Mouse (Mus musculus): ENCODE data around the gene Car3. TPM values are rescaled to one million over a fixed set of nuclear protein-coding genes. Genes with fewer than 3 reads are reported as not detected.

Car3 gene
- polyA plus RNA-seq, 1 experiment from 2014 or later = 138 TPM

GRCm38 (mm10) chr3:14879293-14879692, 16.0 kb downstream of the Car3 start:
- peak overlapping the region; percentile 59 for H3K9ac ChIP-seq (ENCODE audit: low read depth, low read length)
- H3K4me2 ChIP-seq (ENCODE audit: low read depth, low read length) = peak overlapping the region; percentile 69
- H3K36me3 ChIP-seq (ENCODE audit: control insufficient read depth, insufficient read depth) = no peaks in the 10 kb centered on the region
- H3K4me1 ChIP-seq (ENCODE audit: control insufficient read depth, low read depth, low read length) = peaks cover 60% of the 10 kb centered on the region
- WGBS (ENCODE audit: insufficient replicate concordance) = 42% methylated on average over 3 of the region's 3 CpGs
- peak; percentile 28 for ATAC-seq (ENCODE audit: low read depth)
- H3K27me3 ChIP-seq (ENCODE audit: control insufficient read depth, insufficient read depth, low read depth, low read length) = no peaks in the 10 kb centered on the region
- peak overlapping the region; percentile 99 for H3K27ac ChIP-seq (ENCODE audit: low read length)
- no peaks in the 10 kb centered on the region for H3K9me3 ChIP-seq (replicated peaks; ENCODE audit: control insufficient read depth, low read length)
- peak overlapping the region; percentile 37; the same call in 1 of the 2 replicates for H3K4me3 ChIP-seq (ENCODE audit: low read depth, low read length)

- Histone ChIP-seq H3K9me3 (replicated peaks; ENCODE audit: control insufficient read depth, low read length) (no peaks in the 10 kb centered on the region), H3K36me3 (ENCODE audit: control insufficient read depth, insufficient read depth) (no peaks in the 10 kb centered on the region), H3K4me2 (ENCODE audit: low read depth, low read length) (no peak overlapping the region), H3K4me3 (ENCODE audit: low read depth, low read length) (no peak overlapping the region), H3K27me3 (ENCODE audit: control insufficient read depth, insufficient read depth, low read depth, low read length) (no peaks in the 10 kb centered on the region), H3K4me1 (ENCODE audit: control insufficient read depth, low read depth, low read length) (peaks cover 64% of the 10 kb centered on the region), H3K27ac (ENCODE audit: low read length) (peak overlapping the region; percentile 87), H3K9ac (ENCODE audit: low read depth, low read length) (peak overlapping the region; percentile 51)
- 24% methylated on average over 2 of the region's 2 CpGs for WGBS (ENCODE audit: insufficient replicate concordance)
- no peak for ATAC-seq (ENCODE audit: low read depth)
Observed at GRCm38 (mm10) chr3:14880277-14880676, 17.0 kb downstream of the Car3 start.

- Histone ChIP-seq H3K9me3 (replicated peaks; ENCODE audit: control insufficient read depth, low read length) (no peaks in the 10 kb centered on the region), H3K27ac (ENCODE audit: low read length) (peak overlapping the region; percentile 81), H3K4me3 (ENCODE audit: low read depth, low read length) (no peak overlapping the region), H3K4me1 (ENCODE audit: control insufficient read depth, low read depth, low read length) (peaks cover 53% of the 10 kb centered on the region), H3K9ac (ENCODE audit: low read depth, low read length) (peak overlapping the region; percentile 52; the same call in 1 of the 2 replicates), H3K36me3 (ENCODE audit: control insufficient read depth, insufficient read depth) (no peaks in the 10 kb centered on the region), H3K4me2 (ENCODE audit: low read depth, low read length) (0 out of 2 replicates have a peak overlapping the region, but pooled peaks have one; percentile 17), H3K27me3 (ENCODE audit: control insufficient read depth, insufficient read depth, low read depth, low read length) (no peaks in the 10 kb centered on the region)
- no peak for ATAC-seq (ENCODE audit: low read depth)
Observed at GRCm38 (mm10) chr3:14882005-14882404, 18.7 kb downstream of the Car3 start.

GRCm38 (mm10) chr3:14882756-14883155, 19.4 kb downstream of the Car3 start:
- peak overlapping the region; percentile 52 for H3K9ac ChIP-seq (ENCODE audit: low read depth, low read length)
- ATAC-seq (ENCODE audit: low read depth) = no peak
- 19% methylated on average over 3 of the region's 3 CpGs for WGBS (ENCODE audit: insufficient replicate concordance)
- peaks cover 52% of the 10 kb centered on the region for H3K4me1 ChIP-seq (ENCODE audit: control insufficient read depth, low read depth, low read length)
- H3K4me2 ChIP-seq (ENCODE audit: low read depth, low read length) = peak overlapping the region; percentile 22; the same call in 1 of the 2 replicates
- no peak overlapping the region for H3K4me3 ChIP-seq (ENCODE audit: low read depth, low read length)
- peak overlapping the region; percentile 86 for H3K27ac ChIP-seq (ENCODE audit: low read length)
- H3K9me3 ChIP-seq (replicated peaks; ENCODE audit: control insufficient read depth, low read length) = no peaks in the 10 kb centered on the region
- no peaks in the 10 kb centered on the region for H3K27me3 ChIP-seq (ENCODE audit: control insufficient read depth, insufficient read depth, low read depth, low read length)
- H3K36me3 ChIP-seq (ENCODE audit: control insufficient read depth, insufficient read depth) = peaks cover 2% of the 10 kb centered on the region; the same call in 1 of the 2 replicates

- H3K9ac ChIP-seq (ENCODE audit: low read depth, low read length) = peak overlapping the region; percentile 32
- H3K27me3 ChIP-seq (ENCODE audit: control insufficient read depth, insufficient read depth, low read depth, low read length) = no peaks in the 10 kb centered on the region
- peak overlapping the region; percentile 63 for H3K4me2 ChIP-seq (ENCODE audit: low read depth, low read length)
- H3K9me3 ChIP-seq (replicated peaks; ENCODE audit: control insufficient read depth, low read length) = no peaks in the 10 kb centered on the region
- H3K27ac ChIP-seq (ENCODE audit: low read length) = peak overlapping the region; percentile 75
- H3K4me3 ChIP-seq (ENCODE audit: low read depth, low read length) = peak overlapping the region; percentile 42
- peaks cover 40% of the 10 kb centered on the region for H3K4me1 ChIP-seq (ENCODE audit: control insufficient read depth, low read depth, low read length)
- peaks cover 21% of the 10 kb centered on the region for H3K36me3 ChIP-seq (ENCODE audit: control insufficient read depth, insufficient read depth)
- ATAC-seq (ENCODE audit: low read depth) = no peak
Observed at GRCm38 (mm10) chr3:14884826-14885225, 21.5 kb downstream of the Car3 start.

GRCm38 (mm10) chr3:14886102-14887098, 23.1 kb downstream of the Car3 start, which contains the start of gene Car2:
TSS of gene Car2 (plus strand) at chr3:14886273.
- peak; percentile 93 for ATAC-seq (ENCODE audit: low read depth)
- Histone ChIP-seq H3K27ac (ENCODE audit: low read length) (peak within 1 kb of the TSS; percentile 99), H3K4me1 (ENCODE audit: control insufficient read depth, low read depth, low read length) (peaks cover 27% of the 10 kb centered on the region), H3K4me2 (ENCODE audit: low read depth, low read length) (peak within 1 kb of the TSS; percentile 70), H3K9ac (ENCODE audit: low read depth, low read length) (peak within 1 kb of the TSS; percentile 99), H3K36me3 (ENCODE audit: control insufficient read depth, insufficient read depth) (peaks cover 31% of the 10 kb centered on the region), H3K9me3 (replicated peaks; ENCODE audit: control insufficient read depth, low read length) (no peaks in the 10 kb centered on the region), H3K4me3 (ENCODE audit: low read depth, low read length) (peak within 1 kb of the TSS; percentile 95), H3K27me3 (ENCODE audit: control insufficient read depth, insufficient read depth, low read depth, low read length) (no peaks in the 10 kb centered on the region)
- WGBS (ENCODE audit: insufficient replicate concordance) = under 1% methylated on average over 87 of the region's 95 CpGs

- Histone ChIP-seq H3K9me3 (replicated peaks; ENCODE audit: control insufficient read depth, low read length) (no peaks in the 10 kb centered on the region), H3K4me2 (ENCODE audit: low read depth, low read length) (peak overlapping the region; percentile 70), H3K9ac (ENCODE audit: low read depth, low read length) (peak overlapping the region; percentile 99), H3K4me3 (ENCODE audit: low read depth, low read length) (peak overlapping the region; percentile 95), H3K36me3 (ENCODE audit: control insufficient read depth, insufficient read depth) (peaks cover 36% of the 10 kb centered on the region), H3K4me1 (ENCODE audit: control insufficient read depth, low read depth, low read length) (peaks cover 21% of the 10 kb centered on the region), H3K27me3 (ENCODE audit: control insufficient read depth, insufficient read depth, low read depth, low read length) (no peaks in the 10 kb centered on the region), H3K27ac (ENCODE audit: low read length) (peak overlapping the region; percentile 99)
- no peak for ATAC-seq (ENCODE audit: low read depth)
- WGBS (ENCODE audit: insufficient replicate concordance) = 12% methylated on average over 11 of the region's 11 CpGs
Observed at GRCm38 (mm10) chr3:14887134-14887666, 23.9 kb downstream of the Car3 start.

- H3K9ac ChIP-seq (ENCODE audit: low read depth, low read length) = peak overlapping the region; percentile 99
- WGBS (ENCODE audit: insufficient replicate concordance) = 25% methylated on average over 10 of the region's 10 CpGs
- peaks cover 17% of the 10 kb centered on the region for H3K4me1 ChIP-seq (ENCODE audit: control insufficient read depth, low read depth, low read length)
- H3K4me2 ChIP-seq (ENCODE audit: low read depth, low read length) = peak overlapping the region; percentile 40
- ATAC-seq (ENCODE audit: low read depth) = no peak
- peak overlapping the region; percentile 95 for H3K4me3 ChIP-seq (ENCODE audit: low read depth, low read length)
- H3K27ac ChIP-seq (ENCODE audit: low read length) = peak overlapping the region; percentile 99
- peaks cover 40% of the 10 kb centered on the region for H3K36me3 ChIP-seq (ENCODE audit: control insufficient read depth, insufficient read depth)
- H3K27me3 ChIP-seq (ENCODE audit: control insufficient read depth, insufficient read depth, low read depth, low read length) = no peaks in the 10 kb centered on the region
- H3K9me3 ChIP-seq (replicated peaks; ENCODE audit: control insufficient read depth, low read length) = no peaks in the 10 kb centered on the region
Observed at GRCm38 (mm10) chr3:14887686-14888295, 24.5 kb downstream of the Car3 start.
